Mouse (Mus musculus) left cerebral cortex, adult 2 months (tissue): Measurements from ENCODE around the gene Hist1h2bk. TPM values are rescaled to one million over a fixed set of nuclear protein-coding genes. Genes with fewer than 3 reads are reported as not detected.
A peak's percentile ranks its signal among the peaks of the same experiment; 100 is the strongest.
"Not testable (repeated sequence)": the region's sequence is repeated elsewhere in the genome, so short reads cannot be mapped to it uniquely, and the experiment has no call there.

Source experiments
- DNase-seq, 2 experiments: peaks; one replicate each; pipeline ENCODE4 v3.0.0; 2021 to 2022; ENCODE audit warnings: low spot score in 2 of 2, mixed read lengths in 1 of 2; ENCODE audit errors: extremely low spot score in 1 of 2
- H3K27ac ChIP-seq: fragments of 200-600 bp; 2 replicates; pipeline ENCODE4 v1.8.1; 2022
- H3K4me3 ChIP-seq: fragments of 200-600 bp; 2 replicates; pipeline ENCODE4 v1.8.1; 2022
- CTCF ChIP-seq: fragments of 200-600 bp; IDR thresholded peaks from 2 replicates; pipeline ENCODE4 v1.8.1; 2022; ENCODE audit warnings: antibody characterized with exemption, mild to moderate bottlenecking, moderate library complexity
- intact Hi-C: fragments of 180-260 bp; cut with DNase I; formaldehyde crosslinking; loops from one replicate; pipeline ENCODE4 v1.15.1; 2025
- microRNA-seq, 2 experiments: library from miRNA; unstranded; fragments of <30 nt; microRNA quantifications; one replicate each; pipeline ENCODE4 v1.2.0; 2021
- total RNA-seq, 2 experiments: library from RNA; stranded (reverse); gene quantifications; 2 replicates each; pipeline ENCODE4 v1.2.3; 2021

The Hist1h2bk gene
- total RNA-seq, 2 experiments from 2014 or later, result 12.2 to 13.5 TPM

DNA sequence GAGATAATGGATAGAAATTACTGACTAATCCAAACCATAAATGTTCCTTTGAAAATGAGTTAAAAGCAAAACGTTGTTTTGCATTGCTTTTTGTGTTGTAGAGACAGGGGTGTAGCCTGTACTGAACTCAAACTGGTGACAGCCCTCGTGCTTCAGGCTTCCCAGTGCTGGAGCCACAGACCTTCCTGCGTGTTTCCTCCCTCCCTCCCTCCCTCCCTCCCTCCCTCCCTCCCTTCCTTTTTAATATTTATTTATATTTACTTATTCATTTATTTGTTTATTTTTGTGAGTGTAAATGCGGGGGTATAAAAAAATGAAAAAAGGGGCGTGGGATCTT, 15.8 kb downstream of the Hist1h2bk start:
- intact Hi-C loops, result loop anchor here (5.0 kb wide), 2 partner anchors 339 to 1361 kb away; no protein-coding TSS in a partner anchor
- H3K4me3 ChIP-seq, result peak overlapping the region; percentile 73

DNA sequence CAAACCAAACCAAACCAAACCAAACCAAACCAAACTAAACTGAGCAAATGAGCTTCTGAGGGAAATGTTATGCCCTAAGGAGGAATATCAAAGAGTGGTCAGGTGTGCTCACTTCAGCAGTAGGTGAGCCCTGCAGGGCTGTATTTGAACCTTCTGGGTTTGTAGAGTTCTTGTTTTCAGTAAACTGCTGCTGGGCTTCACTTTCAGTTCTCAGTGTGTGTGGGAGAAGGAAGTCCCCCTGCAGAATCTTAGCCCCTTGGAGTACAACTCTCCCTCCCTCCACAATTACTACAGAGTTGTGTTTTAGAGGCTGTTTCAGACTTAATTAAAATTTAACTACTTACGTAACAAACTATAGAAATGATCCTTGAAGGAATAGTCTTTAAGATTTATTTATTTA, 18.1 kb downstream of the Hist1h2bk start:
- TF ChIP-seq CTCF, result no peak
- H3K4me3 ChIP-seq, result no peak overlapping the region
- no peak for DNase-seq
- intact Hi-C loops, result loop anchor here (5.0 kb wide), 2 partner anchors 341 to 1359 kb away; no protein-coding TSS in a partner anchor
- H3K27ac ChIP-seq, result no peak overlapping the region

More for the DNA sequence above, 15.8 kb downstream of the Hist1h2bk start:
- no peak for DNase-seq
- peak overlapping the region; percentile 74 for H3K27ac ChIP-seq
- TF ChIP-seq CTCF, result no peak

DNA sequence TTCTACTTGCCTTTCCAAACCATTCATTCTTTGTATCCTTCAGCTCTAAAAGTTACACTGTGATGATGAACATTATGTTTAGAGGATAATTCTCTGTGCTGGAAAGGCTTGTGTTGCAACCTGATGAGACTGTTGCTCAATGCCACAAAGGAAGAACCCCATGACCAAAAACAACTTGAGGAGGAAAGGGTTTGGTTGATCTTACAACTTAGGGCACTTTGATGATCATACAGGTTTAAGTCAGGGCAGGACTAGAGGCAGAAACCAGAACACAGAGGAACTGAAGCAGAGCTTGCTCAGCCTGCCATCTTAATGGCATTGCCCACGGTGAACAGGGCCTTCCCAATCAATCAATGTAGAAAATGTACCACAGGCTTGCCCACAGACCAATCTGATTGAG, 25.8 kb downstream of the Hist1h2bk start:
- Histone ChIP-seq H3K4me3 (no peak overlapping the region), H3K27ac (no peak overlapping the region)
- no peak for DNase-seq
- intact Hi-C loops, result no loop called here
- no peak for TF ChIP-seq CTCF

DNA sequence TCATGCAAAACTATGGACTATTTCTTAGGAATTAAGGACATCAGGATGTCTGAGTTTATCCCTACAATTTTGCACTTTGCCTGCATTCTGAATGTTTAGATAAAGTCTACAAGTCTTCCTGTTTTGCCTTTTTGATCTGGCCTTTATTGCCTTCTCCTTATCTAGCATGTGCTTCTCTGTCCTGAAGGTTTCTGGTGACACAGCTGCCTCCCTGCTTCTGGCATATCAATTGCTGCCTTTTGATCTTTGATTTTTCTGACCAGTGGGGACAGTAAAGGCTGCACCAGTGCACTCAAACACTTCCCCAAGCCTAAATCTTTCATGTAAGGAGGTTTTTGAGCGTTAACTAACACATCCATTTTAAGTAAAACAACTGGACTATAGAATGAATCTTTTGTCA, 27.8 kb downstream of the Hist1h2bk start:
- H3K27ac ChIP-seq, result no peak overlapping the region
- no peak for DNase-seq
- no peak overlapping the region for H3K4me3 ChIP-seq
- no peak for TF ChIP-seq CTCF
- intact Hi-C loops, result no loop called here

DNA sequence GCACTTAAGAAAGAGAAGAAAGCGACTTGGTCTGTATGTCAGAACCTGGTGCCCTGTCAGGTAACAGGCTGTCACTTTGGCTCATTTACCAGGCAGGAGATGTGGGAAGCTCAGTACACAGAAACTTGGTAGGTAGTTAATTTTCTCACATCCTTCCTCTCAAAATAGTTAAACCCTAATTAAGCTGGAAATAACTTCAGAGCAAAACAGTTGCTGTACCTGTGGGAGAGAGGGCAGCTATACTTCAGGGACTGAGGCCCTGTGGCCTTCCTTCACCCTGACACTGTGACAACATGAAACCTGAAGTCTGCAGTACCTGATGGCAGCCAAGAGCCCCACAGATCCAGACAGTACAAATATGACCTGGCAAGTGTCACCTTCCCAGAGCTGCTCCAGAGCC, 48.5 kb downstream of the Hist1h2bk start, which contains the start of gene Vmn1r188:
Gene Vmn1r188, plus strand, starts transcription at position 301 of the 400 bp plus-strand sequence.
- H3K4me3 ChIP-seq, intact Hi-C loops, DNase-seq, H3K27ac ChIP-seq: not testable (repeated sequence)

Small RNAs within 50 kb of the gene (microRNA-seq; reads per million reads assigned to microRNA genes)
- gene Gm26300 (0 reads per million in 2 experiments), gene Gm44390 (0 reads per million in 2 experiments), gene Gm44486 (0 reads per million in 2 experiments)

Other genes starting within 250 kb of the Hist1h2bk start
- 1 to 10 TPM in 1 of 2 experiments, not detected in 1; 2.7 TPM for gene Hist1h2an, start 248.7 kb upstream of the Hist1h2bk start, total RNA-seq
- gene Hist1h2bp, start 248.4 kb upstream of the Hist1h2bk start, total RNA-seq, result 1 to 10 TPM; 1.3 to 5.5 TPM
- 10 to 100 TPM; 27.3 to 38.5 TPM for gene Hist1h2bq, start 225.7 kb upstream of the Hist1h2bk start, total RNA-seq
- 10 to 100 TPM; 11.2 to 25.1 TPM for gene Hist1h2ao, start 225.4 kb upstream of the Hist1h2bk start, total RNA-seq
- 100 to 1,000 TPM; 200 to 276 TPM for gene Hist1h4m, start 224.1 kb upstream of the Hist1h2bk start, total RNA-seq
- 10 to 100 TPM; 18.7 to 21.6 TPM for gene Hist1h4n, start 203.7 kb upstream of the Hist1h2bk start, total RNA-seq
- gene Hist1h2ap, start 202.4 kb upstream of the Hist1h2bk start, total RNA-seq, result 10 to 100 TPM; 11.2 to 16.1 TPM
- gene Hist1h2br, start 202.1 kb upstream of the Hist1h2bk start, total RNA-seq, result 10 to 100 TPM; 27.0 to 39.1 TPM
- 1 to 10 TPM; 3.8 to 3.9 TPM for gene Zfp184, start 90.8 kb upstream of the Hist1h2bk start, total RNA-seq
- not detected for gene Pom121l2, start 54.7 kb upstream of the Hist1h2bk start, total RNA-seq
- gene Prss16, start 26.1 kb upstream of the Hist1h2bk start, total RNA-seq, result 1 to 10 TPM in 1 of 2 experiments, under 1 TPM in 1; 0.57 to 1.1 TPM
- 10 to 100 TPM; 18.8 to 25.6 TPM for gene Hist1h2ah, start 302 bp upstream of the Hist1h2bk start, total RNA-seq
- 10 to 100 TPM; 58.2 to 75.2 TPM for gene Hist1h4i, start 5.5 kb downstream of the Hist1h2bk start, total RNA-seq
- 1 to 10 TPM; 8.1 to 9.2 TPM for gene Hist1h2ag, start 7.1 kb downstream of the Hist1h2bk start, total RNA-seq
- gene Hist1h2bj, start 7.3 kb downstream of the Hist1h2bk start, total RNA-seq, result 10 to 100 TPM in 1 of 2 experiments, 1 to 10 TPM in 1; 9.4 to 12.9 TPM
- gene Vmn1r188, start 48.6 kb downstream of the Hist1h2bk start, total RNA-seq, result not detected
- not detected for gene Vmn1r189, start 70.0 kb downstream of the Hist1h2bk start, total RNA-seq
- not detected for gene Vmn1r191, start 148.1 kb downstream of the Hist1h2bk start, total RNA-seq
- gene Vmn1r192, start 155.3 kb downstream of the Hist1h2bk start, total RNA-seq, result not detected
- not detected for gene Vmn1r193, start 187.3 kb downstream of the Hist1h2bk start, total RNA-seq
- gene Vmn1r194, start 208.3 kb downstream of the Hist1h2bk start, total RNA-seq, result not detected
- not detected for gene Vmn1r195, start 234.7 kb downstream of the Hist1h2bk start, total RNA-seq